Mouse (Mus musculus): ENCODE measurements around the gene E330009J07Rik.

Gene E330009J07Rik

GRCm38 (mm10) chr6:40436047-40436483 lies at the start of gene E330009J07Rik:
TSS of gene E330009J07Rik (minus strand) at chr6:40436135.
- peak; percentile 79 for DNase-seq (ENCODE audit: low read depth, low spot score)

- peak; percentile 28 for DNase-seq (ENCODE audit: low read depth, low spot score)
Measured at GRCm38 (mm10) chr6:40482318-40482717, 46.4 kb upstream of the E330009J07Rik start.

- DNase-seq (ENCODE audit: low read depth, low spot score), result peak; percentile 6
Measured at GRCm38 (mm10) chr6:40479705-40480104, 43.8 kb upstream of the E330009J07Rik start.

GRCm38 (mm10) chr6:40476132-40476531 lies 40.2 kb upstream of the E330009J07Rik start:
- DNase-seq (ENCODE audit: low read depth, low spot score), result no peak

GRCm38 (mm10) chr6:40471720-40472010 lies 35.7 kb upstream of the E330009J07Rik start:
- no peak for DNase-seq (ENCODE audit: low read depth, low spot score)

GRCm38 (mm10) chr6:40470916-40471719 lies 35.2 kb upstream of the E330009J07Rik start, which contains the start of gene Ssbp1:
TSS of gene Ssbp1 (plus strand) at chr6:40471352.
- peak; percentile 96 for DNase-seq (ENCODE audit: low read depth, low spot score)

- no peak for DNase-seq (ENCODE audit: low read depth, low spot score)
Measured at GRCm38 (mm10) chr6:40465710-40466109, 29.8 kb upstream of the E330009J07Rik start.

- DNase-seq (ENCODE audit: low read depth, low spot score), result no peak
Measured at GRCm38 (mm10) chr6:40454436-40455041, 18.6 kb upstream of the E330009J07Rik start.

GRCm38 (mm10) chr6:40448626-40449025 lies 12.7 kb upstream of the E330009J07Rik start:
- no peak for DNase-seq (ENCODE audit: low read depth, low spot score)

- no peak for DNase-seq (ENCODE audit: low read depth, low spot score)
Measured at GRCm38 (mm10) chr6:40443281-40443928, 7.5 kb upstream of the E330009J07Rik start.

GRCm38 (mm10) chr6:40441755-40442154 lies 5.8 kb upstream of the E330009J07Rik start:
- no peak for DNase-seq (ENCODE audit: low read depth, low spot score)

GRCm38 (mm10) chr6:40441276-40441675 lies 5.3 kb upstream of the E330009J07Rik start:
- no peak for DNase-seq (ENCODE audit: low read depth, low spot score)

GRCm38 (mm10) chr6:40439731-40440130 lies 3.8 kb upstream of the E330009J07Rik start:
- no peak for DNase-seq (ENCODE audit: low read depth, low spot score)

GRCm38 (mm10) chr6:40438936-40439335 lies 3.0 kb upstream of the E330009J07Rik start, which contains the start of gene Wee2:
TSS of gene Wee2 (plus strand) at chr6:40439088.
- DNase-seq (ENCODE audit: low read depth, low spot score), result no peak

- DNase-seq (ENCODE audit: low read depth, low spot score), result peak; percentile 73
Measured at GRCm38 (mm10) chr6:40435151-40436046, 536 bp downstream of the E330009J07Rik start.

GRCm38 (mm10) chr6:40434697-40435096 lies 1.2 kb downstream of the E330009J07Rik start:
- DNase-seq (ENCODE audit: low read depth, low spot score), result no peak

GRCm38 (mm10) chr6:40432346-40433275 lies 3.3 kb downstream of the E330009J07Rik start:
- DNase-seq (ENCODE audit: low read depth, low spot score), result peak; percentile 89

GRCm38 (mm10) chr6:40431812-40432211 lies 4.1 kb downstream of the E330009J07Rik start:
- no peak for DNase-seq (ENCODE audit: low read depth, low spot score)

GRCm38 (mm10) chr6:40431356-40431755 lies 4.6 kb downstream of the E330009J07Rik start:
- no peak for DNase-seq (ENCODE audit: low read depth, low spot score)

- DNase-seq (ENCODE audit: low read depth, low spot score), result no peak
Measured at GRCm38 (mm10) chr6:40430878-40431277, 5.1 kb downstream of the E330009J07Rik start.

Data from telencephalon, adult 2 months (tissue).